15 mouse cellular contexts compared by ENCODE assay signal in genomic region chr3:132910727-132911126, GRCm38 (mm10). TPM values are rescaled to one million over a fixed set of nuclear protein-coding genes. Genes with fewer than 3 reads are reported as not detected.
"Had no signal": no experiment of that assay in that cellular context is flagged by ENCODE, and none has a peak within 500 bp of the region (broad histone marks: within the 10 kb centered on the region; RNA-seq: fewer than 3 reads in every experiment).

No protein-coding gene starts in this region.

- H3K36me3 ChIP-seq: midbrain, embryonic 15.5 days had no signal

- H3K27me3 ChIP-seq: midbrain, embryonic 15.5 days had no signal

- H3K27ac ChIP-seq: layer of hippocampus, adult 2 months; liver, embryonic 14.5 days; midbrain, embryonic 15.5 days had no signal

- H3K4me3 ChIP-seq: layer of hippocampus, adult 2 months; midbrain, embryonic 15.5 days had no signal

- ATAC-seq: inflammation-experienced regulatory T-cells, adult 6 months; intestine, postnatal 0 days; lung, postnatal 0 days had no signal

- H3K9ac ChIP-seq: liver, embryonic 14.5 days; midbrain, embryonic 15.5 days had no signal

- H3K9me3 ChIP-seq: midbrain, embryonic 15.5 days had no signal

- DNase-seq: kidney, adult 9 months; kidney, postnatal 10 days; kidney, postnatal 4 days; lung, adult 2 months; lung, postnatal 36 days; thymus, adult 18-20 months; thymus, postnatal 14 days had no signal

- H3K4me2 ChIP-seq: midbrain, embryonic 15.5 days had no signal

RNA-seq across cellular contexts. Expression of gene Npnt, which starts 39.4 kb away (rescaled TPM):
- total RNA-seq: megakaryocyte progenitor cell, adult 5-6 weeks; monocyte, adult 5-6 weeks had no signal
